Mouse (Mus musculus): ENCODE results near the gene Hnf1a.
"Not testable (repeated sequence)": the region's sequence is repeated elsewhere in the genome, so short reads cannot be mapped to it uniquely, and the experiment has no call there.

The Hnf1a gene

DNA sequence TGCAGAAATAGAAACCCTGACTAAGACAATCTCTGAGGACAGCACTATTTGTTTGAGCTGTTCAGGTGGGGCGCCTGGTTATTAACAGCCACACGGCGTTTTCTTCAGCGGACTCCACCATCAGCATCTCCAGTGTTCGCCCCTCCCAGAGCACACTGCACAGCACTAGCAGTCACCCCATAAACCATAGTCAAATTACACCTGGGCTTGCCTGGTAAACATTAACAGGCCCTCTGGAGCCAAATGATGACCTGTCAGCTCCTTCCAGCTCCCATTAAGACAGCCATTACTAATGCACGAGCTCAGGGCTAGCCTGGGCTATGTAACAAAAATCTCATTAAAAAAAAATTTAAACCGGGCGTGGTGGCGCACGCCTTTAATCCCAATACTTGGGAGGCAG lies 25.8 kb downstream of the Hnf1a start:
- no peak for DNase-seq (ENCODE audit: extremely low read depth, low read depth)

DNA sequence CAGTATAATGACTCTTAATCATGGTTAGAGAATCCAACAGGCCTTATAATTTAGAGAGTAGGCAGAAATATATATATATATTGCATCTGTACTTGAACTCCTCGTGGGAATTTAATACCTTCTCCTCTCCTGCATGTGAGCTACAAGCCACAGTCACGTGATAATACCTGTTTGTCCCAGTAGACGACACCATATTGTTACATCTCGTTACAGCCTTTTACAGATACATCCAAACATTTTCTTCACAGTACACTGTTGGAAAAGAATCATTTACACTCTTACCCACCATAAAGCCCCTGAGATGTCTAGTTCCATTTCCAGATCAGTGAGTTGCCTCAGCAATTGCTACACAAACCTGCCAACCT lies 28.1 kb downstream of the Hnf1a start:
- DNase-seq (ENCODE audit: extremely low read depth, low read depth): no peak

DNA sequence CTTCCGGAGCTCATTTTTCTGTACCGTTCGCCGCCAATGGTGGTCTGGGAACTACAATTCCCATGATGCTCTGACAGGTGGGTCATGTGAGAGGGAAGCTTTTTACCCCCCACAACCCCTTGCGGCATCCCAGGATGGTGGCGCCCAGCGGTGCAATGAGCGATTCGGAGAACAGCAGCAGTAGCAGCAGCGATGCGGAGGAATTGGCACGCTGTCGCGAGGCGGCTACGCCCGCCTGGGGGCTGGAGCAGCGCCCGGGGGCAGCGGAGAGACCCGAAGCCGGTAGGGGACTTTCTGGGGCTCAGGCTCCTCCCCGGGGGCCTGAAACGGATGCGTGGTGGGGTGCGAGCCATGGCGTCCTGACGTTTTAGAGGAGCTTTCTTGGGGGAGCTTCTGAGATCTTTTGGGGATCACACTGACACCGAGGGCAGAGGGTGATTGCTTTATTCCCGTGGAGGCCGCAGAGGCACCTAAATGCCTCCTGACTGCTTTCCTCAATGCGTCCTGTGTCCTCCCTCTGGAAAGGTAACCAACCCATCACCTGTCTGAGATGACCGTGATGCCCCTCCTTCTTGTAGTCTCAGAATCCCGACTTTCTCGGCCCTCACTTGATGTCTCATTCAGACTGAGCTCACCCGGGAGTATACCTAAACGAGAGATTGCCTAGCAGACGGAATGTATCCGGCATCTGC lies 28.7 kb downstream of the Hnf1a start, which contains the start of gene 2210016L21Rik:
Gene 2210016L21Rik (plus strand): TSS at position 85 of the 692 bp plus-strand sequence.
- DNase-seq (ENCODE audit: extremely low read depth, low read depth): peak; percentile 82

DNA sequence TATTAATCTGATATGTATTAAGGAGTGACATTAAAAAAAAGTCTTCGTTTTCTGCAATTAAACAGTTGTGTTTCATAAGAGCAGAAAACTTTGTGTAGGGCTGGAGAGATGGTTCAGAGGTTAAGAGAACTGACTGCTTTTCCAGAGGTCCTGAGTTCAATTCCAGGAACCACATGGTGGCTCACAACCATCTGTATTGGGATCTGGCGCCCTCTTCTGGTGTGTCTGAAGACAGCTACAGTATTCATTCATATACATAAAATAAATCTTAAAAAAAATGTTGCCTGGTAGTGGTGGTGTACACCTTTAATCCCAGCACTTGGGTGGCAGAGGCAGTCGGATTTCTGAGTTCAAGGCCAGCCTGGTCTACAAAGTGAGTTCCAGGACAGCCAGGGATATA lies 29.8 kb downstream of the Hnf1a start:
- not testable (repeated sequence) for DNase-seq (ENCODE audit: extremely low read depth, low read depth)

DNA sequence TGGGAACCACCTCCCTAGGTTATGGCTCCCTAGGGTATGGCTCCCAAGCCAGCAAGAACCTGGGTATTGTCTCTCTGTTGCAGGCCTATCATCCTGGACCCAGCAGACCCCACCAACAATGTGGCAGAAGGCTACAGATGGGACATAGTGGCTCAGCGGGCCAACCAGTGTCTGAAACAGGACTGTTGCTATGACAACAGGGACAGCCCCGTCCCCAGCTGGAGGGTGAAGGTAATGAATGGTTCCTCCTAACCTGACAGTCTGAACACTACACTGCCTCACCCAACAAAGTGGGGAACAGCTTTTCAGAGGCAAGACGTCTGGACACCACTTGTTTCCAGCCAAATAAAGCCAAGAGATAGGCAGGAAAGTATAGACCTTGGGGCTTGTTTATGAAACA lies 35.1 kb downstream of the Hnf1a start:
- no peak for DNase-seq (ENCODE audit: extremely low read depth, low read depth)

DNA sequence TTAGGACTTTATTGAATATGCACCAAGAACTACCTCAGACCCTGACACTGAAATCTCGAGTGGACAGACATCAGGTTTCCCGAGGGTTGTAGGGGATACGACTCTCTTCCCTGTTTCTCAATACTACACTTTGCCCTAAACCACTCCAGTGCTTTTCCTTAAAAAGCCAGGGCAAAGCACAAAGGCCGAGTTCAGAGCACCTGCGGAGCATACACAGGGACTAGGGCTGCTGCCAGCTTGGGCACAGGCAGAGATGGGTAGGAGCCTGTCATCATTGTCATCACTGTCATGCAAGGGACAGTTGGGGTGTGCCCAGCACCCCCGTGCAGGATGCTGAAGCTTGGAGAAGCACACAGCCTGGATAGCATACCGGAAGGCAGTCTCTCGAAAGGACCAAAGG lies 37.7 kb downstream of the Hnf1a start:
- DNase-seq (ENCODE audit: extremely low read depth, low read depth): no peak

DNA sequence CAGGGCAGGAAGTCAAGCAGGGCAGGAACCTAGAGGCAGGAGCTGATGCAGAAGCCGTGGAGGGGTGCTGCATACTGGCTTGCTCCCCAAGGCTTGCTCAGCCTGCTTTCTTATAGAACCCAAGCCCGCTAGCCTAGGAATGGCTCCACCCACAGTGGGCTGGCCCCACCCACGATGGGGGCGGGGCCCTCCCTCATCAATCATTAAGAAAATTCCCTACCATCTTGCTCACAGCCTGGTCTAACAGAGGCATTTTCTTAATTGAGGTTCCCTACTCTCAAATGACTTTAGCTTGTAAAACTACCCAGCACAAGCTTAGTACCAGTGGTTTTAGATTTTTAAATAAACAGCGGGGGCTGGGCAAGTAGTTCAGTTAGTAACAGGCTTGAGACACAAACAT lies 39.3 kb downstream of the Hnf1a start:
- no peak for DNase-seq (ENCODE audit: extremely low read depth, low read depth)

DNA sequence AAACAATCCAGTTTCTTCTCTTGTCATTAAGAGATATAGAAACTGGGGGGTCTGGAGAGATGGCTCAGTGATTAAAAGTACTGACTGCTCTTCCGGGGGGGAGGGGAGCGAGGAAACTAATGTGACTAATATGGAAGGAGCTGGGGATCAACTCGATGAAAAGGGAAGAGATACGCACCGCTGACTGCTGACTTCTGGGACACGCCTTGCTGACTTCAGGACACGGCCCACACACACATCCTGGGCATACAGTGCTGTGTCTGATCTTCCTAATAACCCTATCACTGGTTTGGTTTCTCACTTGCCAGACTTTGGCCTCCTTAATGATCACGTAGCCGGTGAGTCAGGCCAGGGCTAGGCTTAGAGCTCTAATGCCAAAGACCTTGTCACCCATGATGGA lies 44.1 kb downstream of the Hnf1a start:
- DNase-seq (ENCODE audit: extremely low read depth, low read depth): peak; percentile 59

DNA sequence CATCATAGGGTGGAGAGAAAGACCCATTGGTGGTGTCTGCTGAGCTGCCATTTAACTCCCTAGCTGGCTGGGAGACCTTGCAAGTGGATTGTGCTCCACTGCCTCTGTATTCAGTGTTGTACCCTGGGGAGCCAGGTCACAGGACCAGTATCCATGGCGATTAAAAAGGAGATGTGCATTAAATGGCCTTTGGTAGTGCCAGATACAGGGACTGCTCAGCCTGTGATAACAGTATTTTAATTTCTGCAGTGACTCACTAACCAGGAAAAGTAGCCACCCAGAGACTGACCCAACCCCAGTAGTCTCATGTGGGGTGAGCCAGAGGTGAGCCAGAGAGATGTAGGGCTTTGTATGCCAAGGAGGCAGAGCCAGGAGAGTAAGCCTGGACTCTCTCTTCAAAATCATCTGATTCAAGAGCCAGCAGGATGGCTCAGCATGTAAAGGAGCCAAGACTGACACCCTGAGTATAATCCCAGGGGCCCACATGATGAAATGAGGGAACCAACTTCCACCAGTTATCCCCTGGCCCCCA lies 44.7 kb downstream of the Hnf1a start:
- no peak for DNase-seq (ENCODE audit: extremely low read depth, low read depth)

DNA sequence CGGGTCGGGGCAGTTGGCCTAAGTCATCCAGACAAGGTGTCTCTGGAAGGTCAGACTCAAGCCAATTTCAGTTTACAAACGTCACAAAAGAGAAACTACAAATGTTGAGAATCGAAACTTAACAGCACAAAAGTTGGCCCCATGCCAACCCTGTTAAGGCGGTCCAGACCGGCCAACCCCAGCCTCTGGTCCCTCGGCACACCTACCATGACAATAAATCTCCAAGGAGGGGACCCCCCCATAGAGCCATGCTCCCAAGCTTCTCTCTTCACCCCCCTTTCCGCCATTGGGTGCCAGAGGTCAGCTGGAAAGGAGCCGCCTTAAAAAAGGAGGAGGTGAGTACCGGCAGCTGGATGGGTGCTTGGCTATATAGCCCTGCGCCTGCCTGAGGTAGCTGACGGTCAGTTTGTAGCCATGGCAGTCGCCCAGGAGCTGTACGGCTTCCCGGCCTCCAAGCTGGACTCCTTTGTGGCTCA lies 47.9 kb downstream of the Hnf1a start, which contains the start of gene Oasl1:
Gene Oasl1 (plus strand): TSS at position 243 of the 476 bp plus-strand sequence.
- DNase-seq (ENCODE audit: extremely low read depth, low read depth): peak; percentile 49

DNA sequence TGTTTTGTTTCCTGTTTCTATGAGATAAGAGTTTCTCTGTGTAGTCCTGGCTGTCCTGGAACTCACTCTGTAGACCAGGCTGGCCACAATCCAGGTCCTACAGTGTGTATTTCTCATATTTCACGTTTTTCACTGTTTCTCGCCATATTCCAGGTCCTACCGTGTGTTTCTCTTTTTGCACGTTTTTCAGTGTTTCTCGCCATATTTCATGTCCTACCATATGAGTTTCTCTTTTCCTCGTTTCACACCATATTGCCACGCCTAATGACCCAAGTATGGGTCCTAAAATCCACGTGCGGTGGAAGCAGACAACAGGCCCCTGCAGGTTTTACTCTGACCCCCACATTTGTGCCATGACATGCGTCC lies 48.5 kb downstream of the Hnf1a start:
- DNase-seq (ENCODE audit: extremely low read depth, low read depth): no peak

DNA sequence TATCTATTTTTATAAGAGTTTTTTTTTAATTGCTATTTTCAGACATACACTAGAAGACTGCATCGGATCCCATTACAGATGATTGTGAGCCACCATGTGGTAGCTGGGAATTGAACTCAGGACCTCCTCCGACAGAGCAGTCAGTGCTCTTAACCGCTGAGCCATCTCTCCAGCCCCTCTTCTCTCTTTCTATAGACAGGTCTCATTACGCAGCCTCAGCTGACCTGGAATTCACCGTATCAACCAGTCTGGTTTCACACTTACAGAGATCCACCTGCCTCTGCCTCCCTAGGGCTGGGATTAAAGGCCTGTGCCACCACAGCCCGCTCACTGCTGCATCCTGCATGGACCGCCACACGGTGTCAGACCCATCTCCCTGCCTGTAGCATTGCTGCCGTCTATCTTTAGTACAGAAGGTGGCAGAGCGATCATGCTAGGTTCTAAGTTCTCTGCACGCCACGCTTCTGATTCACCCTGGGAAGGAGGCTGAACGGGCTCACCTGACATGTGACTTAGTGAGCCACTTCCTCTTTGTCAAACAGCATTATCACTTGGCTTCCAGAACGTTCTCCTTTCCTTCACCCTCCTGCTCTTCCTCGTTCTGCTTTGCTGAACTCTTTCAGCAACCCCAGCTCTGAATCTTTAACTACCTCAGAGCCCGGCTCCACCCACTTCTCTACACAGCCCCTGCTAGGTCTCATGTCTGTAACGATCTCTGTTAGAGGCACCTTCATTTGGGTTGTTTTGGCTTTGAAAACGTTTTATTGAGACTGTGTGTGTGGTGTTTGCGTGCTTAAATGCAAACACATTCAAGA lies 49.1 kb downstream of the Hnf1a start:
- peak; percentile 98 for DNase-seq (ENCODE audit: extremely low read depth, low read depth)

DNA sequence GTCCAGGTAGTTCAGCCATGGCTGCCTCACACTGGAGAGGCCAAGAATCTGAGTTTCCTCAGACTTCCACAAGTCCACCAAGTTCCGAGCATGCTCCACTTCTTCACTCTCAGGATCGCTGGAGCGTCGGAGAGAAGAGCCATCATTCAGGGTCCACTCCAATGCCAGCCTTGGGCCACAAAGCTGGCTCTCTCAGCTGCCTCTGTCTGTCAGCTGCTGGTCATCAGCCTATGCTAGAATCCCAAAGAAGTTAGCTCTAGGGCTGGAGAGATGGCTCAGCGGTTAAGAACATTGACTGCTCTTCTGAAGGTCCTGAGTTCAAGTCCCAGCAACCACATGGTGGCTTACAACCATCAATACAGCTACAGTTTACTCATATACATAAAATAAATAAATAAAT lies 53.5 kb downstream of the Hnf1a start:
- not testable (repeated sequence) for DNase-seq (ENCODE audit: extremely low read depth, low read depth)

DNA sequence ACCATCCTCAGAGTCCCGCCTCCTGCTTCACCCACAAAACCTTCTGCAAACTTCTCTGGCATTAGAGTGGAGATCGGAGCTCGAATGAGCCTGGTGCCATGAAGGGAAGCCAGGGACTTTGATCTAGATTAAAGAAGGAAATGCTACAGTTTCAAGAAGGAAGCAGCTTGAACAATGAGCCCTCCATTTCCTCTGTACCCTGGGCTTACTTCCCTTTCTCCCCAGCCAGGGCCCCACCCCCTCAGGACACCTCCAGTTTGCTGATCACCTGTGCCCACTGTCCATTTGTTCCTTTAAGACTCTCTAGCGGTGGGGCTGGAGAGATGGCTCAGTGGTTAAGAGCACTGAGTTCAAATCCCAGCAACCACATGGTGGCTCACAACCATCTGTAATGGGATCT lies 54.1 kb downstream of the Hnf1a start:
- DNase-seq (ENCODE audit: extremely low read depth, low read depth): no peak

DNA sequence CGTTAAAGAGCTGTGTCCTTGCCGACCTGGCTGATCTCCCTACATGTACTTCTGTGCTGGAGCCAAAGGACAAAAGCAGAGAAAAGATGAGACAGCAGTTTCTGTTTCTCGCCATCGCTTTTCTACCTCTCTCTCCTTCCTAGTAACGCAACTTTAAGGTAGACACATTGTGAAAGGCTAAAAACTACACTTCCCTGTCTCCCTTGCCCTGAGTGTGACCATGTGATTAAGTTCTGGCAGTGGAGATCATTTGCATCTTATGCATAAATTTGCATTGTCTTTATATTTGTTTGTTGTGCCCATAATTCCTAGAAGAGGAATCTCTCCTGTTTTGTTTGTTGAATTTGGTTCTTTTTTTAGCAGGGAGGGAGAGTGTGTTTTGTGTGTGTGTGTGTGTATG lies 55.0 kb downstream of the Hnf1a start:
- no peak for DNase-seq (ENCODE audit: extremely low read depth, low read depth)

DNA sequence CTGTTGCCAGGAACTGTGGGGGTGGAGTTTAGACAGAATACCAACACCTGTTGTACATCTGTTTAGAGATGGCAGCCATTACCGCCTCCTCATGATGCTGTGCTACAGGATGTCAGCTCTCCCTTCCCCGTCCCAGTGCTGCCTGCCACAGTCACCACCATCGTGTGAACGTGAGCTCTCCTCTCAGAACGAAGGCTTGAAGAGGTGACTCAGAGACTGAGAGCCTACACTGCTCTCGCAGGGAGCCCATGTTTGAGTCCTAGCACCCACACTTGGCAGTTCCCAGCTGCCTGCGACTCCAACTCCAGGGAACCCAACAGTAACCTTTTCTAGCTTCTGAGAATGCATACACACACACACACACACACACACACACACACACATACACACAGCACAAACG lies 56.0 kb downstream of the Hnf1a start:
- no peak for DNase-seq (ENCODE audit: extremely low read depth, low read depth)

DNA sequence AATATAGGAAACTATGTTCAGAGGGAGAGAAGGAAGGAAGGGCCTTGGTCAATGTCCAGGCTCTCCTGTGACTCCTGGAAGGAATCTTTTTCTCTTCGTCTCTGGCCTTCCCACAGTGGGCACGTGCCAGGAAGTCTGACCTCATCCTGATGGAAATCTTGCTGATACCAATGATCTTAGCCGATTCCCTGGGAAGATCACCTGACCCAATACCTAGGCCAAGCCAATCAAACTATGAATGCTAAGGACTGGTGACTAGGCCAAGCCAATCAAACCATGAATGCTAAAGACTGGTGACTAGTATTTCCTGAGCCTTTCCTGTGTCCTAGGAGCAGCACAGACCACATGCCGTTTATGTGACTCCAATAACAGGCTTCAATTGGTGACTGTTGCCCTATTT lies 57.2 kb downstream of the Hnf1a start:
- no peak for DNase-seq (ENCODE audit: extremely low read depth, low read depth)

DNA sequence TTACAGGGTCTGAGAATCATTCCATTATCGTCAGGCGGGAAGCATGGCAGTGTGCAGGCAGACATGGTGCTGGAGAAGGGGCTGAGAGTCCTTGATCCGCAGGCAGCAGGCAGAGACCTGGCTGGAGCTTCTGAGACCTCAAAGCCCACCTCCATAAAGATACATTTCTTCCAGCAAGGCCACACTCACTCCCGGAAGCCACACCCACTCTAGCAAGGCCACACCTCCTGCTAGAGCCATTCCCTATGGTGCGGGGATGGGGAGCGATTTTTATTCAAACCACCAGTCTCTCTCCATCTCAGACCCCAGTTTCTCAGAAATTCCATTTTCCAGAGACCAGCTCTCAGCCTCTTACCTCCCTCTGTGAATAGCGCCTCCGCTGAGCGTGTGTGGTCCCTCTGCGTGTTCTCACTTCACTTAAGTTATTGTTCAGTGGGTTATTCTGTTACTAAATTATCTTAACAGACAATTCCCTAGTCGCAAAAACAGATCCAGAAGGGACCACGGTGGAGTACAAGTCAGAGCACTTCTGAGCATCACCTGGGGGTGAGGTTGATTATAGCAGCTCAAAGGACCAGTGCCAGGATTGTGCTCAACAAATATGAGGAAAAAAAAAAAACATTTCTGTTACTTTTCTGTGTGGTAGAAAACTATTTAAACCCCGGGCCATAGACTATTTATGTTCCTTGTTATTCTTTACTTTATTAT lies 62.1 kb downstream of the Hnf1a start:
- no peak for DNase-seq (ENCODE audit: extremely low read depth, low read depth)

DNA sequence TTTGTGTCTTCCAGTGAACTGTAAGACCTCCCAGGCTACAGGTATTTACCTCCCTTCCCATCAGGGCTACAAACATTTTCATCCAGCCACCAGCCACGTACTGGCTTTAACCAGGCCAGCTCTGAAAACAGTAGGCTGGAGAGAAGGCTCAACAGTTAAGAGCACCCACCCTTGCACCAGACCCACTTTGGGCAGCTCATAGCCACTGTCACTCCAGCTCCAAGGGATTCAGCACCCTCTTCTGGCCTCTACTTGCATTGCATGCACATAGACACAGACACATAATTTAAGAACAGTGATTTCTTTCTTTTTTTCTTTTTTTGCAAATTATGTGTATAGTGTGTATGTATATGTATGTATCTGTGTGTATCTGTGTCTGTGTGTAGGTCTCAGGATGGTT lies 68.5 kb downstream of the Hnf1a start:
- no peak for DNase-seq (ENCODE audit: extremely low read depth, low read depth)
